Mouse (Mus musculus) hindbrain, embryonic 11.5 days (tissue): ENCODE results near the gene Zc3h18. TPM values are rescaled to one million over a fixed set of nuclear protein-coding genes. Genes with fewer than 3 reads are reported as not detected.

ENCODE experiments used
- ATAC-seq: fragments of 200-750 bp; cut with Nextera tagmentation; 2 replicates; pipeline ENCODE4 v1.8.0; 2017; ENCODE audit warnings: mild to moderate bottlenecking, moderate TSS enrichment, moderate library complexity; ENCODE audit not compliant: low FRiP score
- DNase-seq: peaks from one replicate; pipeline ENCODE4 v3.0.0-alpha.2; 2015; ENCODE audit warnings: low spot score
- H3K27ac ChIP-seq: fragments of 300-500 bp; sonication (generic); 2 replicates; pipeline ENCODE4 v1.5.1; 2014; ENCODE audit warnings: mild to moderate bottlenecking, low read depth, low read length
- H3K27me3 ChIP-seq: fragments of 300-500 bp; sonication (generic); 2 replicates; pipeline ENCODE4 v1.6.1; 2014; ENCODE audit warnings: mild to moderate bottlenecking, low read length, moderate library complexity, mixed read lengths; ENCODE audit not compliant: control insufficient read depth, insufficient read depth
- H3K36me3 ChIP-seq: fragments of 300-500 bp; sonication (generic); 2 replicates; pipeline ENCODE4 v1.6.1; 2014; ENCODE audit warnings: mild to moderate bottlenecking, low read length, moderate library complexity, mixed read lengths; ENCODE audit not compliant: control insufficient read depth, insufficient read depth
- H3K4me1 ChIP-seq: fragments of 300-500 bp; sonication (generic); replicated peaks from 2 replicates; pipeline ENCODE4 v1.6.1; 2014; ENCODE audit warnings: low read length, mixed read lengths; ENCODE audit not compliant: control insufficient read depth, insufficient read depth
- H3K4me2 ChIP-seq: fragments of 300-500 bp; sonication (generic); replicated peaks from 2 replicates; pipeline ENCODE4 v1.6.1; 2014; ENCODE audit warnings: mild to moderate bottlenecking, low read depth, low read length
- H3K4me3 ChIP-seq: fragments of 300-500 bp; sonication (generic); 2 replicates; pipeline ENCODE4 v1.5.1; 2014; ENCODE audit warnings: low read depth, low read length
- H3K9ac ChIP-seq: fragments of 300-500 bp; sonication (generic); 2 replicates; pipeline ENCODE4 v1.6.1; 2014; ENCODE audit warnings: low read depth, low read length
- H3K9me3 ChIP-seq: fragments of 300-500 bp; sonication (generic); 2 replicates; pipeline ENCODE4 v1.6.1; 2016; ENCODE audit warnings: low read length; ENCODE audit not compliant: control insufficient read depth
- WGBS: fragments of 180-500 bp; shearing (Covaris S2); extraction: QIAGEN DNeasy Blood & Tissue Kit; methylation state at CpG from one replicate; pipeline ENCODE4 v1.1.7; 2014; 5-methylcytosine and 5-hydroxymethylcytosine counted together
- polyA plus RNA-seq: library from polyadenylated mRNA; unstranded; fragments of >200 nt; fragmentation: Nextera tagmentation; extraction: Ambion mirVana; gene quantifications from 2 replicates; pipeline ENCODE4 v1.2.1, GENCODE M21; 2014

The Zc3h18 gene
- polyA plus RNA-seq, 1 experiment from 2014 or later = 38.4 TPM

DNA sequence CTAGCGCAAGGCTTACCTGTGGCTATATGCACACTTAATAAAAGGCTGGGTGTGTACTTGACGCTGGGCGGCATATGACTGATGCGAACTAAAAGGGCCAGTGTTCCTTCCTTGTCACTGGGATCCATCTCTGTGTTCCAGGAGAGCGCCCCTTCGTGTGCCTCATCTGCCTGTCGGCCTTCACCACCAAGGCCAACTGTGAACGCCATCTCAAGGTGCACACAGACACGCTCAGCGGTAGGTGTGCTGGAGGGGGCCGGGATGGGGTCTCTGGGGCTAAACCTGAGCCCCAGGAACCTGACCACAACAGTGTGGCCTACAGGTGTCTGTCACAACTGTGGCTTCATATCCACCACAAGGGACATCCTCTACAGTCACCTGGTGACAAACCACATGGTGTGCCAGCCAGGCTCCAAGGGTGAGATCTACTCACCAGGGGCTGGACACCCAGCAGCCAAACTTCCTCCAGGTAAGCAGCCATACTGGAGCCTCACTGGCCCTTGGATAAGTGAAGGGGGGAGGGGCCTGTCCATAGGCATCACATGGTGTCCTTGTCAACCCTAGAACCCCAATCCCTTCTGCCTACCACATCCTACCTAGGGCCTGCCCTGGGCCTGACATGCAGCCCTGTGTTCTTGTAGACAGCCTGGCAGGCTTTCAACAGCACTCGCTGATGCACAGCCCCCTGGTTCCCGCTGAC, 41.5 kb upstream of the Zc3h18 start:
- no peaks in the 10 kb centered on the region for H3K9me3 ChIP-seq
- no peaks in the 10 kb centered on the region for H3K36me3 ChIP-seq
- no peak overlapping the region for H3K27ac ChIP-seq
- H3K4me1 ChIP-seq = peaks cover 7% of the 10 kb centered on the region; the same call in 1 of the 2 replicates
- peaks cover 51% of the 10 kb centered on the region for H3K27me3 ChIP-seq
- 81% methylated on average over 13 of the region's 13 CpGs for WGBS
- H3K4me3 ChIP-seq = no peak overlapping the region
- DNase-seq (no peak), ATAC-seq (no peak)
- no peak overlapping the region for H3K4me2 ChIP-seq
- no peak overlapping the region for H3K9ac ChIP-seq

DNA sequence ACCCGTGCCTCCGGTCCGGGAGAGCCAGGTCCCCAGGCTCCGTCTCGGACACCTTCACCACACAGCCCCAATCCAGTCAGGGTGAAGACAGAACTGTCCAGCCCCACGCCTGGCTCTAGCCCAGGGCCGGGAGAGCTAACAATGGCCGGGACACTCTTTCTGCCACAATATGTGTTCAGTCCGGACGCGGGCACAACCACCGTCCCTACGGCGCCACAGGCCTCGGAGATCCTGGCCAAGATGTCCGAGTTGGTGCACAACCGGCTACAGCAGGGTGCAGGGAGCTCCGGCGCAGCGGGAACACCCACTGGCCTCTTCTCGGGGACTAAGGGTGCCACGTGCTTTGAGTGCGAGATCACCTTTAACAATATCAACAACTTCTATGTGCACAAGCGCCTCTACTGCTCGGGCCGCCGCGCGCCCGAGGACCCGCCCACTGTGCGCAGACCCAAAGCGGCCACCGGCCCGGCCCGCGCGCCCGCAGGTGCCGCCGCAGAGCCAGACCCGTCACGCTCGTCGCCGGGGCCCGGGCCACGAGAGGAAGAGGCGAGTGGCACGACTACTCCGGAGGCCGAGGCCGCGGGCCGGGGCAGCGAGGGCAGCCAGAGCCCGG, 40.7 kb upstream of the Zc3h18 start:
- Histone ChIP-seq H3K4me1 (peaks cover 7% of the 10 kb centered on the region; the same call in 1 of the 2 replicates), H3K36me3 (no peaks in the 10 kb centered on the region), H3K4me3 (peak overlapping the region; percentile 50), H3K4me2 (peak overlapping the region; percentile 95), H3K27me3 (peaks cover 51% of the 10 kb centered on the region), H3K9ac (peak overlapping the region; percentile 52), H3K9me3 (no peaks in the 10 kb centered on the region), H3K27ac (no peak overlapping the region)
- 8% methylated on average over 52 of the region's 57 CpGs for WGBS
- DNase-seq (no peak), ATAC-seq (0 out of 2 replicates have a peak, but pooled peaks have one; percentile 11)

DNA sequence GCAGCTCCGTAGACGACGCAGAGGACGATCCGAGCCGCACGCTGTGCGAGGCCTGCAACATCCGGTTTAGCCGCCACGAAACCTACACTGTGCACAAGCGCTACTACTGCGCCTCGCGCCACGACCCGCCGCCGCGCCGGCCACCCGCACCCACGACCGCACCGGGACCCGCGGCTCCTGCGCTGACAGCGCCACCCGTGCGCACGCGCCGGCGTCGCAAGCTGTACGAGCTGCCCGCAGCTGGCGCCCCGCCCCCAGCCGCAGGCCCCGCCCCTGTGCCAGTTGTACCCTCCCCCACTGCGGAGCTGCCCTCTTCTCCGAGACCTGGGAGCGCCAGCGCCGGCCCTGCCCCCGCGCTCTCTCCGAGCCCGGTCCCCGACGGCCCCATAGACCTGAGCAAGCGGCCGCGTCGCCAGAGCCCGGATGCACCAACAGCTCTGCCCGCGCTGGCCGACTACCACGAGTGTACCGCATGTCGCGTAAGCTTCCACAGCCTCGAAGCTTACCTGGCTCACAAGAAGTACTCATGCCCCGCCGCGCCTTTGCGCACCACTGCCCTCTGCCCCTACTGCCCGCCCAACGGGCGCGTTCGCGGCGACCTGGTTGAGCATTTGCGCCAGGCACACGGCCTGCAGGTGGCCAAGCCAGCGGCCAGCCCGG, 40.0 kb upstream of the Zc3h18 start:
- no peak overlapping the region for H3K27ac ChIP-seq
- no peaks in the 10 kb centered on the region for H3K9me3 ChIP-seq
- H3K9ac ChIP-seq = peak overlapping the region; percentile 52
- H3K4me2 ChIP-seq = peak overlapping the region; percentile 95
- peak; percentile 72 for ATAC-seq
- 2% methylated on average over 59 of the region's 81 CpGs for WGBS
- no peaks in the 10 kb centered on the region for H3K36me3 ChIP-seq
- H3K4me1 ChIP-seq = 0 out of 2 replicates have a peak, but pooled peaks cover 7% of the 10 kb centered on the region
- peaks cover 51% of the 10 kb centered on the region for H3K27me3 ChIP-seq
- DNase-seq = peak; percentile 80
- H3K4me3 ChIP-seq = peak overlapping the region; percentile 50

DNA sequence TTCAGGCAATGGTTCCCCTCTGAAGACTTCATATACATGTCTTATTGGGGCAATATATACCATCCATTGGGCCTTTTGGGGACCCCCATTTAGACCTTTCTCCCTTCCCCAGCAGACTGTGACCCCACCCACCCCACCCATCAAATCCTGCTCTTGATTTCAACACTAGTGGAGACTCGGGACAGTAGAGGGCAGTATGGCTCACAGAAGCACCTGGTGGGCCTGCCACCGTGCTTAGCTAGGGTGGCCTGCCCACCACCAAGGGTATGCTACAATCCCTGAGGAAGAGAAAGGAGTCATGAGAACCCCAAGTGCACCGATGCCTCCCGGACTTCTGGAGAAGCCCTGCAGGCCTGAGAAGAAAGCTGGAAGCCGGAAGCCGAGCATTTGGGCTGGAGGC, 37.6 kb upstream of the Zc3h18 start:
- Histone ChIP-seq H3K4me1 (0 out of 2 replicates have a peak, but pooled peaks cover 11% of the 10 kb centered on the region), H3K27me3 (peaks cover 60% of the 10 kb centered on the region), H3K4me3 (no peak overlapping the region), H3K4me2 (no peak overlapping the region), H3K27ac (no peak overlapping the region), H3K9ac (no peak overlapping the region), H3K36me3 (no peaks in the 10 kb centered on the region), H3K9me3 (no peaks in the 10 kb centered on the region)
- ATAC-seq (no peak), DNase-seq (no peak)
- whole genome bisulfite sequencing = 45% methylated on average over 6 of the region's 6 CpGs

DNA sequence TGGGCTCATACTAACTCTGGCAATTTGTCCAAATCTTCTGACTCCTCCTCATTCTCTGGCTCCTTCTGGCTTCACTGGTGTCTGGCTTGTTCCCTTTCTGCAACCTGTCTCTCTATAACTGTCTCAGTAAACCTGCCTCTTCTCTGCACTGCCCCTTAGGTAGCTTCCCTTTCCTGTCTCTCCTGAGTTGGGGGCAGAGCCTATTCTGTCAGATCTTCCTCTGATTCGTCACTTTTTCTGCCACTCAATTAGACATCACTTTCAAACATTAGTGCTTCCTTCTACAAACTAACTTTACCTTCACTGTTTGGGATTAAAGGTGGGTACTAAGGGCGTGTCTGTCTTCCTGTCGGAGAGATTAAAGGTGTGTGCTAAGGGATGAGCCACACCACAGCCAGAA, 35.6 kb upstream of the Zc3h18 start:
- no peaks in the 10 kb centered on the region for H3K9me3 ChIP-seq
- H3K27me3 ChIP-seq = peaks cover 47% of the 10 kb centered on the region
- no peak for DNase-seq
- H3K4me3 ChIP-seq = no peak overlapping the region
- 0 out of 2 replicates have a peak, but pooled peaks cover 10% of the 10 kb centered on the region for H3K4me1 ChIP-seq
- WGBS = 85% methylated on average over 3 of the region's 3 CpGs
- ATAC-seq = no peak
- no peak overlapping the region for H3K9ac ChIP-seq
- no peak overlapping the region for H3K27ac ChIP-seq
- no peaks in the 10 kb centered on the region for H3K36me3 ChIP-seq
- H3K4me2 ChIP-seq = no peak overlapping the region

DNA sequence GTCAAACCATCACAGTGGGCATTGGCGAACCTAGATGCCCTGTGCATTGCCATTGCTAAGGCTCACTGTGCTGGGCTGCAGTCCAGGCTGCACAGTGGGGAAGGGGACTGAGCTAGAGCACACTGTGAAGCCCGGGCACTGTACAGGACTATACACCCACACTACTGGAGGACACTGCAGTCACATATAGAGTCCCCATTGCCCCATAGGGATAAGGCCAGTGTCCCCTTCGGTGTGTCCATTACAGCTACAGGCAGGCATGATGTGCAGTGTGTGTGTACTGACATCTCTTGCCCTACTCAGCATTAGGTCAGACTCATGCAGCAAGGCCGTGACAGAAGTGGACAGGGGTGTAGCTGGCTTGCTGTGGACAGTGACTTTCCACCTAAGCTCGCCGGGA, 34.6 kb upstream of the Zc3h18 start:
- no peak overlapping the region for H3K9ac ChIP-seq
- peaks cover 37% of the 10 kb centered on the region for H3K27me3 ChIP-seq

DNA sequence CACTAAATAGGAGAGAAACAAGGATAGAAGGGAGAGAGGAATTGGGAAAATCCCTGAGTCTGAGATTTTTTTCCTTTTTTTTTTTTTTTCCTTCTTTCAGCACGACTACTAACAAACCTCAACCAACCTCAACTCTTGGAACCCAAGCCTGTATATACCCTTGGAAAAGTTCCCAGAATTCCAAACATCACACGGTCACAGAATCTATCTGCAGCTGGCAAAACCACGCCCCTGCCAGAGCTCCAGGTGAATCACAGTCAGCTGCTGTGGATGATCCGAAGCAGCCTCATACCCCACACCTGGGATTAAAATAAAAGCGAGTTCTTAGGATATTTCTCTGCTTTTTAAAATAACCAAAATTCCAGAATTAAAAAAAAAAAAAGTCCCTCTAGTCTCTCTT, 34.0 kb upstream of the Zc3h18 start:
- H3K27me3 ChIP-seq = peaks cover 31% of the 10 kb centered on the region
- H3K27ac ChIP-seq = no peak overlapping the region
- no peak overlapping the region for H3K4me3 ChIP-seq
- no peaks in the 10 kb centered on the region for H3K36me3 ChIP-seq
- 64% methylated on average over 5 of the region's 5 CpGs for WGBS
- H3K4me2 ChIP-seq = no peak overlapping the region
- 0 out of 2 replicates have a peak, but pooled peaks cover 4% of the 10 kb centered on the region for H3K4me1 ChIP-seq
- H3K9me3 ChIP-seq = no peaks in the 10 kb centered on the region
- no peak for ATAC-seq
- no peak overlapping the region for H3K9ac ChIP-seq
- DNase-seq = no peak

More for the DNA sequence above, 34.6 kb upstream of the Zc3h18 start:
- Histone ChIP-seq H3K4me2 (no peak overlapping the region), H3K36me3 (no peaks in the 10 kb centered on the region), H3K4me1 (0 out of 2 replicates have a peak, but pooled peaks cover 4% of the 10 kb centered on the region), H3K4me3 (no peak overlapping the region), H3K27ac (no peak overlapping the region), H3K9me3 (no peaks in the 10 kb centered on the region)
- 84% methylated on average over 6 of the region's 6 CpGs for WGBS
- no peak for DNase-seq
- ATAC-seq = no peak

DNA sequence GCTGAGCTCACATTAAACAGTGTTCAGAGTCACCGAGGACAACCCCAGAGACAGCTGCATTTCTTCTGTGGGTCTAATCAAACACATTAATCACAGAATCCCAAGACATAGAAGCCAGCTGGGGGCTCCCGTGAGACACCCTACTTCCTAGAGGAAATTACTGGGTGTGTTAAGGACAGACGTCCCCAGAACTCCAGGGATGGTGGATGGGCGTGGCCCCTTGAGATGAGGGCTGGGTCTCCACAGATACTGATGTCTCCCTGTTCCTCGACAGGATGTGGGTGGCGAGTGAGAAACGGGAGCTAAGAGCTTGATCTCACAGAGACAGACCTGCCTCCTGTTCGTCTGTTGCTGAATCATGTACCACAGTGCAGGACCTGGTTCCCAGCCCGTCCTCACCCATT, 33.6 kb upstream of the Zc3h18 start:
- Histone ChIP-seq H3K4me1 (0 out of 2 replicates have a peak, but pooled peaks cover 4% of the 10 kb centered on the region), H3K9ac (no peak overlapping the region), H3K27ac (no peak overlapping the region), H3K9me3 (no peaks in the 10 kb centered on the region), H3K4me3 (no peak overlapping the region), H3K4me2 (0 out of 2 replicates have a peak overlapping the region, but pooled peaks have one; percentile 21), H3K27me3 (peaks cover 27% of the 10 kb centered on the region), H3K36me3 (no peaks in the 10 kb centered on the region)
- 5% methylated on average over 9 of the region's 9 CpGs for WGBS
- ATAC-seq (peak; percentile 30; the same call in 1 of the 2 replicates), DNase-seq (peak; percentile 45)
